Mouse (Mus musculus) small intestine, adult 2 months (tissue): Measurements from ENCODE around the gene Tekt4. TPM values are rescaled to one million over a fixed set of nuclear protein-coding genes. Genes with fewer than 3 reads are reported as not detected.

Source experiments
- H3K27ac ChIP-seq: fragments of 200-500 bp; 2 replicates; pipeline ENCODE4 v1.5.1; 2012; ENCODE audit warnings: low read depth, low read length, control low read depth, inconsistent platforms; ENCODE audit not compliant: insufficient read depth
- H3K27me3 ChIP-seq: fragments of 200-500 bp; 2 replicates; pipeline ENCODE4 v1.6.1; 2012; ENCODE audit warnings: mild to moderate bottlenecking, moderate library complexity, low read length, inconsistent platforms; ENCODE audit not compliant: control insufficient read depth, insufficient read depth
- H3K36me3 ChIP-seq: fragments of 200-500 bp; 2 replicates; pipeline ENCODE4 v1.6.1; 2012; ENCODE audit warnings: mild to moderate bottlenecking, low read length, control low read depth, inconsistent platforms; ENCODE audit not compliant: control insufficient read depth, insufficient read depth
- H3K4me1 ChIP-seq: fragments of 200-500 bp; 2 replicates; pipeline ENCODE4 v1.6.1; 2012; ENCODE audit warnings: low read length, inconsistent platforms, mixed read lengths; ENCODE audit not compliant: control insufficient read depth, insufficient read depth, insufficient read length
- H3K4me3 ChIP-seq: fragments of 200-500 bp; 2 replicates; pipeline ENCODE4 v1.5.1; 2012; ENCODE audit warnings: low read depth, mild to moderate bottlenecking, control low read depth, inconsistent platforms, low read length, moderate library complexity
- CTCF ChIP-seq: fragments of 200-500 bp; IDR thresholded peaks from 2 replicates; pipeline ENCODE4 v1.5.1; 2012; ENCODE audit warnings: low read depth, mild to moderate bottlenecking, control low read depth, inconsistent platforms, low read length, moderate library complexity, mixed read lengths; ENCODE audit not compliant: insufficient replicate concordance, insufficient read length; ENCODE audit errors: extremely low read depth
- POLR2A ChIP-seq: fragments of 200-500 bp; IDR thresholded peaks from 2 replicates; pipeline ENCODE4 v1.6.1; 2012; ENCODE audit warnings: low read depth, mild to moderate bottlenecking, control low read depth, inconsistent platforms, low read length, moderate library complexity
- WGBS: fragments of 180-500 bp; shearing (Covaris S2); methylation state at CpG from one replicate; pipeline ENCODE4 v1.1.7; 2018; 5-methylcytosine and 5-hydroxymethylcytosine counted together
- polyA plus RNA-seq: library from polyadenylated mRNA; depleted of rRNA; stranded (reverse); fragments of >200 nt; gene quantifications from 2 replicates; pipeline ENCODE4 v1.2.3, GENCODE M21; 2012

Gene Tekt4
- polyA plus RNA-seq, 1 experiment, result not detected

DNA sequence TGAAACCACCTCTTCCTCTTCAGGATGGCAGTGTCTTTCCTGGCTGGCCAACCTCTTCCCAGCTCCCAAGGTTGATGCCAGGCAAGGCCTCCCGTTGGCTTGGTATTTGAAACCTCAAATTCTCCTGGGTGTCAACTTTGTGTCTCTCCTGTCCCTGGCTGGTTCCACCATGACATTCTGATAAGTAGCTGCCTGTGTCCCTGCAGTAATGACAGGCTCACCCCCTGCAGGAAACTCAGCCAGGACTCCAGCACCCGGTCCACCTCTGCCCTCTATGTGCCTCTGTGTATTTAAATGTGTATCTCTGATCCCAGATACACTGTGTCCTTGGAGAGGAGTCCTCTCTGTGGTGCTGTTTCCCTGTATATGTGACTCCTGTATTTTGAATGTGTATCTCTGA lies 11.8 kb downstream of the Tekt4 start:
- TF ChIP-seq POLR2A (no peak), CTCF (no peak)
- Histone ChIP-seq H3K4me1 (peaks cover 2% of the 10 kb centered on the region; the same call in 1 of the 2 replicates), H3K27me3 (no peaks in the 10 kb centered on the region), H3K36me3 (no peaks in the 10 kb centered on the region), H3K27ac (no peak overlapping the region), H3K4me3 (no peak overlapping the region)
- 83% methylated on average over 2 of the region's 2 CpGs for WGBS

DNA sequence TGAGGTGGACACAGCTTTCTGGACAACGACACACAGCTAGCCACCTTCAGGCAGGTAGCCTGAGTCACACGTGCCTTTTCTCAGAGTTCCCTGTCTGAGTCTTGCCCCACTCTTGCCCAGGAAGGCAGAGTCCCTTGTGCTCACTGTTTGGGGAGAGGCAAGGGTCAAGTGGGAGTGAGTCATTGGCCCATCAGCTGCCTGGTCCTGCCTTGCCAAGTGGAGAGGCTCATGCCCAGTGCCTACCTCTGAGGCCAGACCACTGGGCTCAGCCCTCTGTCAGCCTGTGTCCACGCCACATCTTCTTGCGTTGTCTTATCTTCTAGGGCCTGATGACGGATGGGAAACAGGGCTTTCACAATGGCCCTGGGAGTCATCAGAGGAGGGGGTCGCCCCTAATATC lies 13.4 kb downstream of the Tekt4 start:
- Histone ChIP-seq H3K4me1 (no peaks in the 10 kb centered on the region; the same call in 1 of the 2 replicates), H3K36me3 (no peaks in the 10 kb centered on the region), H3K27ac (no peak overlapping the region), H3K4me3 (no peak overlapping the region), H3K27me3 (no peaks in the 10 kb centered on the region)
- 44% methylated on average over 6 of the region's 6 CpGs for WGBS
- TF ChIP-seq CTCF, result no peak
- TF ChIP-seq POLR2A, result no peak

DNA sequence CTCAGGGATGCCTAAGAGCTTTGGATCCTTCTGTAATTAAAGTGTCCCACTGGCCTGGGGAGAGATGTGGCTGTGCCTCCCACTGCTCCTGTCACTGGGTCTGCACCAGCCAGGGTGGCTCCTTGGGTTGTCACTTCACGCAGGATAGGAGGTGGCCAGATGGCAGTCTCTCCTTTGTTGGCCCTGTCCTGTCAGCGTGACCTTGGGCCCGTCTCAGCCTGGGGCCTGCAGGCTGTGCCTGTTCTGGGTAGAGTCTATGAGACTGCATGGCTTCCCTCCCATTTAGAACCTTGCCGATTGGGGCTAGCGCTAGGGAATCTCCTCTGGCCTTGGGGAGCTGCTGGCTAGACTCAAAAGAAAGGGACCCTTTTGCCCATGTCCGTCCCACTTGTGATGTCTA lies 13.9 kb downstream of the Tekt4 start:
- TF ChIP-seq CTCF (no peak), POLR2A (no peak)
- Histone ChIP-seq H3K4me1 (no peaks in the 10 kb centered on the region; the same call in 1 of the 2 replicates), H3K36me3 (no peaks in the 10 kb centered on the region), H3K27me3 (no peaks in the 10 kb centered on the region), H3K27ac (no peak overlapping the region), H3K4me3 (no peak overlapping the region)
- WGBS, result 67% methylated on average over 6 of the region's 6 CpGs

DNA sequence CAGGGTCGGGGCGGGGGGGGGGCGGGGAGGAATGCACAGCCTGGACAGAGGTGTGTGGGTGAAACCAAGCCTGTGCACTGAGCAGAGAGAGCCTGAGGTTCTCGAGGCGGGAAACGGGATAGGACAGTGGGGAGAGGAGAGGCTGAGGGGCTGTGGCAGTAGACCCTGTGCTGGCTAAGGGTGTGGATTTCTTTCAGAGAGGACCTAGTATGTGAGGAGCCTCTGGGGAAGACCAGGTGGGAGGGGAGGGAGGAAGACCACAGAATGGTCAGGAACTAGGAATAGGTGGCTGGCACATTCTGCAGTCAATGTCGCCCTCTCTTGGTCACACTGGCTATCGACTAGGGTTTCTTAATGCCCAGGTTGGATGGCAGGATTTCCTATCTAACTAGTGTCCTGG lies 15.4 kb downstream of the Tekt4 start:
- no peak overlapping the region for H3K4me3 ChIP-seq
- peaks cover 1% of the 10 kb centered on the region for H3K4me1 ChIP-seq
- H3K27me3 ChIP-seq, result no peaks in the 10 kb centered on the region
- no peak overlapping the region for H3K27ac ChIP-seq
- TF ChIP-seq CTCF (peak; percentile 55; the same call in 1 of the 2 replicates), POLR2A (no peak)
- WGBS, result 21% methylated on average over 8 of the region's 8 CpGs
- H3K36me3 ChIP-seq, result no peaks in the 10 kb centered on the region

DNA sequence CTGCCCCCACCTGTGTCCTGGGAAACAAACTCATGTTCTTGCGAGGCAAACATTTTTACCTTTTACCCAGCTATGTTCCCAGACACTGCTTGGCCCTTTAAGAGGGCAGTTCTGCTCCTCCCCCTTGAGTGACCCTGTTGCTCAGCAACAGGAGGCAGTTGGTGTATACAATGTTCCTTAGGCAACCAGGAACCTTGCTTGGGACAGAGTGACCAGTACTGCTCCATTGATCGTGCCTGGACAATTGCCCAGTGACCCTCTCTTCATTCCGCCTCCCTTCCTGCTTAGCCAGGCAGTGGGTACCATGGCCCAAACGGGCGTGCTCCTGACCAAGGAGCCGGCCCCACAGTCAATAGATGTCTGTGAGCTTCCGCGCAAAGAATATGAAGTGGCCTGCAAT lies 17.0 kb downstream of the Tekt4 start:
- Histone ChIP-seq H3K27ac (no peak overlapping the region), H3K4me1 (peaks cover 2% of the 10 kb centered on the region), H3K4me3 (no peak overlapping the region), H3K27me3 (no peaks in the 10 kb centered on the region), H3K36me3 (no peaks in the 10 kb centered on the region)
- no peak for TF ChIP-seq CTCF
- TF ChIP-seq POLR2A, result no peak
- WGBS, result 24% methylated on average over 8 of the region's 8 CpGs

DNA sequence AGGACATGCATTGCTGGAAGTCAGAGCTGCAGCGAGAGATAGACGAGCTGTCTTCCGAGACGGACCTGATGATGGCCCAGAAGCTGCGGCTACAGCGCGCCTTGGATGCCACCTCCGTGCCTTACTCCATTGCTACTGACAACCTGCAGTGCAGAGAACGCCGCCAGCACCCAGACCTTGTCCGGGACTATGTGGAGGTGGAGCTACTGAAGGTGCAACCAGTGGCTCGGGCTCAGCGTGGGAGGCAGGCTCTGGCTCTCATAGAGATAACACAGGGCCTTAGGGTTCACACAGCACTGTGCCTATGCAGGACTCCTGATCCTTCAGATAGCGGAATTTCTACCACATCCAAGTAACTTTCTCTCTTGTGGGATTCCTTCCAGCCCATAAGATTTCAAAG lies 17.6 kb downstream of the Tekt4 start:
- Histone ChIP-seq H3K4me3 (no peak overlapping the region), H3K4me1 (peaks cover 2% of the 10 kb centered on the region), H3K27ac (no peak overlapping the region), H3K27me3 (no peaks in the 10 kb centered on the region), H3K36me3 (no peaks in the 10 kb centered on the region)
- no peak for TF ChIP-seq CTCF
- WGBS, result 35% methylated on average over 14 of the region's 14 CpGs

DNA sequence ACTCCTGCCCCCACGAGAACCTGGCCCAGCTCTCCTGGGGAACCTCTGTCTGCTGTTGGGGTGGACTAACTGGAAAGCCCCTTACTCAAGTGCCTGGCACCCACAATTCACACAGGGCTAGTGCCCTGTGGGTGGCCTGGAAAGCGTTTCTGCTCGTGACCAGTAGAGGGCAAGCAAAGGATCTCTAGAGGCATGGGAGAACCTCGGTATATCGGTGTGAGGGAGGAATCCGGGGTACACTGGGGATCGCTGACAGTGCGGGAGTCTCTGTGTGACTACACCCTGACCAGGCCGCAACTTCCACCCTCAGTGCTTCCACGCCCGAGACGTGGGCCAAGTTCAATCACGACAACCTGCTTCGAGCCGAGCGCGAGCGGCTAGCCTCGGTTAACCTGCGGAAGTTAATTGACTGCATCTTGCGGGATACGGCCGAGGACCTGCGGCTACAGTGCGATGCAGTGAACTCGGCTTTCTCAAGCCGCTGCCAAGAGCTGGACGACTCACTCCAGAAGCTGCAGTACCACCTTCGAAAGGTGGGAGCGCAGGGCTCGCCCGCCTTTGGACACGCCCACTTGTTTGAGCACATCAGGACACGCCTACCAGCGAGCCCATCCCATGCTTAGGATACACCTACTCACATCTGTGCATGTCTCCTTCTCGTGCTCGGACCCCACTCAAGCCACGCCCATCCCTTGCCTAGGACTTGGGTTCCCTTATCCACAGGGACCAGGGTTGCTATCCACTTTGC lies 20.1 kb downstream of the Tekt4 start:
- Histone ChIP-seq H3K27ac (no peak overlapping the region), H3K36me3 (no peaks in the 10 kb centered on the region), H3K4me1 (peaks cover 2% of the 10 kb centered on the region), H3K4me3 (peak overlapping the region; percentile 60), H3K27me3 (no peaks in the 10 kb centered on the region)
- WGBS, result 1% methylated on average over 38 of the region's 38 CpGs
- TF ChIP-seq POLR2A (no peak), CTCF (peak; percentile 61; the same call in 1 of the 2 replicates)
